Mouse (Mus musculus) kidney, adult 2 months (tissue): ENCODE measurements around the gene Card11.

Experiments used
- CTCF ChIP-seq: fragments of 200-500 bp; conservative IDR thresholded peaks from 2 replicates; pipeline ENCODE4 v1.5.1; 2011; ENCODE audit warnings: low read depth, mild to moderate bottlenecking, control low read depth, low read length, moderate library complexity, mixed read lengths; ENCODE audit not compliant: insufficient read depth, insufficient read length
- POLR2A ChIP-seq: fragments of 200-500 bp; IDR thresholded peaks from one replicate; pipeline ENCODE4 v1.6.1; 2011; ENCODE audit warnings: low read depth, low read length, control low read depth

- no peak for TF ChIP-seq CTCF
- no peak for TF ChIP-seq POLR2A
Observed at GRCm38 (mm10) chr5:140918519-140918918, 81.9 kb downstream of the Card11 start.
